Mouse (Mus musculus) brain, embryonic 18.5 days (tissue): ENCODE measurements around the gene D430041D05Rik.

Experiments
- DNase-seq: peaks from one replicate; pipeline ENCODE4 v3.0.0-alpha.2; 2012; ENCODE audit warnings: low read depth, low spot score

The D430041D05Rik gene

GRCm38 (mm10) chr2:104410963-104411545 lies at the start of gene D430041D05Rik:
Gene D430041D05Rik (minus strand): TSS chr2:104411013.
- DNase-seq = no peak

- no peak for DNase-seq
Measured at GRCm38 (mm10) chr2:104460021-104460420, 49.2 kb upstream of the D430041D05Rik start.

GRCm38 (mm10) chr2:104458569-104459332 lies 47.9 kb upstream of the D430041D05Rik start:
- no peak for DNase-seq

- DNase-seq = no peak
Measured at GRCm38 (mm10) chr2:104457106-104457505, 46.3 kb upstream of the D430041D05Rik start.

- no peak for DNase-seq
Measured at GRCm38 (mm10) chr2:104450685-104451084, 39.9 kb upstream of the D430041D05Rik start.

GRCm38 (mm10) chr2:104449191-104449590 lies 38.4 kb upstream of the D430041D05Rik start:
- DNase-seq = no peak

GRCm38 (mm10) chr2:104448201-104448600 lies 37.4 kb upstream of the D430041D05Rik start:
- no peak for DNase-seq

- no peak for DNase-seq
Measured at GRCm38 (mm10) chr2:104446016-104446415, 35.2 kb upstream of the D430041D05Rik start.

- DNase-seq = peak; percentile 16
Measured at GRCm38 (mm10) chr2:104444776-104445175, 34.0 kb upstream of the D430041D05Rik start.

GRCm38 (mm10) chr2:104442341-104442740 lies 31.5 kb upstream of the D430041D05Rik start:
- no peak for DNase-seq

GRCm38 (mm10) chr2:104436226-104436625 lies 25.4 kb upstream of the D430041D05Rik start:
- DNase-seq = no peak

- no peak for DNase-seq
Measured at GRCm38 (mm10) chr2:104431067-104431466, 20.3 kb upstream of the D430041D05Rik start.

GRCm38 (mm10) chr2:104430566-104430965 lies 19.8 kb upstream of the D430041D05Rik start:
- DNase-seq = no peak

- DNase-seq = no peak
Measured at GRCm38 (mm10) chr2:104426112-104426511, 15.3 kb upstream of the D430041D05Rik start.

- no peak for DNase-seq
Measured at GRCm38 (mm10) chr2:104422230-104422629, 11.4 kb upstream of the D430041D05Rik start.

GRCm38 (mm10) chr2:104420805-104421204 lies 10.0 kb upstream of the D430041D05Rik start:
- DNase-seq = no peak

- DNase-seq = no peak
Measured at GRCm38 (mm10) chr2:104419999-104420398, 9.2 kb upstream of the D430041D05Rik start.

- DNase-seq = no peak
Measured at GRCm38 (mm10) chr2:104419411-104419810, 8.6 kb upstream of the D430041D05Rik start.

GRCm38 (mm10) chr2:104413011-104413410 lies 2.2 kb upstream of the D430041D05Rik start:
- DNase-seq = no peak

GRCm38 (mm10) chr2:104412496-104412895 lies 1.7 kb upstream of the D430041D05Rik start:
- no peak for DNase-seq

- no peak for DNase-seq
Measured at GRCm38 (mm10) chr2:104411806-104412205, 993 bp upstream of the D430041D05Rik start.

GRCm38 (mm10) chr2:104409851-104410821 lies 677 bp downstream of the D430041D05Rik start:
- DNase-seq = peak; percentile 67
